Mouse (Mus musculus) brain, adult 2 months (tissue): ENCODE measurements around the gene Gfpt1.

ENCODE experiments used
- DNase-seq: peaks from one replicate; pipeline ENCODE4 v3.0.0; 2011; ENCODE audit warnings: low read depth, low spot score

The Gfpt1 gene

DNA sequence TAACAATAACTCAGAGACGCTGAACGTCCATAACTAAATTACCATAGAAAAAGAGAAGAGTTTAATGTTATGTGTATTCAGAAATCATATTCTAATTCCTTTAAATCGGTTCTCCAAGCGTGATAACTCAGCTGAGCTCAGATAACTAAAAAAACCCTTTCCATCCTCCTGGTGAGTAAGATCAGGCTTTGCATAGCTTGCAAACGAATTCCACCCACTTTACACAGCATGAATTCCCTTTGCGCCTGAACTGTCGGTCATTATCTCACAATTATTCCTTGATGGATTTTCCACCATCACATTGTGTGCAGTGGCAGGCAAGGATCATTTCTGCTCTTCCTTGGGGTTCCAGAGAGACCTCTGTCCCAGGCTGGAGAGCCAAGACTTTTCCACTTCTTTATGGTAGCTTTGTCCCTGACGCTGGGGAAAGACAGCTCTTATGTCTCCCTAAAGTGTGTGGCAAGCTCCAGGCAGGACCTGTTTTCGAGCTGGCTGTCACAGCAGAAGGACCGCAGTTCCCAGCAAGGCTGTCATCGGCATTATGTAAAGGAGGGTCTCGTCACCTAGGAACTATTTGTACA lies 91.4 kb downstream of the Gfpt1 start:
- DNase-seq: peak; percentile 63

GRCm38 (mm10) chr6:87138479-87138878 lies 95.8 kb downstream of the Gfpt1 start:
- no peak for DNase-seq

GRCm38 (mm10) chr6:87139796-87140553 lies 97.3 kb downstream of the Gfpt1 start:
- DNase-seq: no peak
